Mouse (Mus musculus) erythroid progenitor cell, adult 5-6 weeks (primary cell): ENCODE results near the gene Bgn. TPM values are rescaled to one million over a fixed set of nuclear protein-coding genes. Genes with fewer than 3 reads are reported as not detected.
"Not testable (repeated sequence)": the region's sequence is repeated elsewhere in the genome, so short reads cannot be mapped to it uniquely, and the experiment has no call there.

ENCODE experiments used
- ATAC-seq: replicated peaks from 2 replicates; pipeline ENCODE4 v1.8.0; 2016; ENCODE audit warnings: moderate number of reproducible peaks, mild to moderate bottlenecking, moderate TSS enrichment, inconsistent platforms; ENCODE audit not compliant: poor library complexity, low FRiP score, severe bottlenecking
- total RNA-seq, 2 experiments: library from RNA; stranded (forward) in 1 of 2; stranded (reverse) in 1 of 2; fragments of 150-400 nt in 1 of 2; fragments of 186-747, 209-891 nt in 1 of 2; gene quantifications; 2 replicates each; pipeline versions ENCODE4 v1.2.3 to v1.2.4; 2015 to 2017; ENCODE audit warnings: low replicate concordance in 2 of 2

Gene Bgn
- total RNA-seq, 2 experiments from 2014 or later, result 1.8 to 28.9 TPM

DNA sequence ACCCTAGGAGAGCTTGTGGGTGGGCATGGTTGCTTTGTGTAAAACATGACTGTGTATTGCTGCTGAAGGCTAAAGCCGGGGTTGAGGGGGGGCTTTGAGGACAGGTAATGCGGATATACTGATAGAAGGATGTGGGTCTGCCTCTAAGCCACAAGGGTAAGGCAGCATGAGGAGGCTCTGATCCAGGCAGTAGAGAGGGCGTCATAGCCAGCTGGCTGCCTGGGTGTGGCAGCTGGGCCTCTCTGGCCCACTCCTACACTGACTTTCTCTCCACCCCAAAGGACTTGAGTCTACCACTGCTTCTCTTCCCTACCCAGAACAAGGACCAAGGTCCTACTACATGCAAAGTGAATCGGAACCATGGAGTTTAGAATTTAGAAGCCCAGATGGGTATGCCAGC lies 1.5 kb downstream of the Bgn start:
- ATAC-seq, result no peak

DNA sequence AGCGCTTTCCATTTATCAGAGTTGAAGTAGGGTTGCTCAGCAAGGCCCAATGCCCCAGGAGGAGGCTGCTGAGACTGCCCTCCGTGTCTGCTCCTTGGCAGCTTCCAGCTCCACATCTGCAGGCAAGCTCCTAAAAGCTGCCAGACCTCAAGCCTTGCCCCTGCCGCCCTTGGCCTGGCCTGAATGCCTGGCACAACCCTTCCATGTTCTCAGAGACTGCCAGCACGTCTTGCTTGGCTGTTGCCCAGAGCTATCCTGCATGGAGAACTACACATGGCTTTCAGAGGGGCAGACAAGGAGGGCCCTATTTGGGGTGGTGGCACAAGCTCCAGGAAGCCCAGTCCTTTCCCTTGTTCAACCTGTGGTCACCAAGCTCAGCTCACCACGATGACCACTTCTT lies 3.5 kb downstream of the Bgn start:
- ATAC-seq, result no peak

DNA sequence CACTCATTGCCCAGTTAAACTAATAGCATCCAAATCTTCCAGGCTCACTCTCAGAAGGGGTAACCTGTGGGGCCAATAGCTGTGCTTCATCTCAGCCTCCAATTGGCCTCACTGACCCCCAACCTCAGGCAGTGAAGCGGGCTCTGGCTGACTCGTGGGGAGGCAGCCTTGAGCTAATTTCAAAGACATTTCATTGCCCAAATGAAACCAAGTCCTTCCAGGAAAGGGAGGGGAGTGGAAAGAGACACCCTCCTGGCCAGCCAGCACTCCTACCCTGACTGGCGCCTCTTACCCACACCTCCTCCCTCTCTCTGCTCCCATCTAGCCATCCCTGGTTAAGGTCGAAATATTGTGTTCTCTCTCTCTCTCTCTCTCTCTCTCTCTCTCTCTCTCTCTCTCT lies 6.8 kb downstream of the Bgn start:
- no peak for ATAC-seq

DNA sequence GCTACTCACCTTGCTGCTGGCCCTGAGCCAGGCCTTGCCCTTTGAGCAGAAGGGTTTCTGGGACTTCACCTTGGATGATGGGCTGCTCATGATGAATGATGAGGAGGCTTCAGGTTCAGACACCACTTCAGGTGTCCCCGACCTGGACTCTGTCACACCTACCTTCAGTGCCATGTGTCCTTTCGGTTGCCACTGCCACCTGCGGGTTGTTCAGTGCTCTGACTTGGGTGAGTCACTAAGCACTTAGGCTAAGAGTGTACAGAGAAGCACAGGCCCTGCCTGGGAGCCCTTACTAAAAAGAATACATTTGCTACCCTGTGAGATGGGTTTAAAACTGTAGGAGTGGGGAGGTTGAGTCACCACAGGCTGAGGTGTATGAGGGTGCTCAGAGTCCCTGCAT lies 7.4 kb downstream of the Bgn start:
- ATAC-seq, result no peak

DNA sequence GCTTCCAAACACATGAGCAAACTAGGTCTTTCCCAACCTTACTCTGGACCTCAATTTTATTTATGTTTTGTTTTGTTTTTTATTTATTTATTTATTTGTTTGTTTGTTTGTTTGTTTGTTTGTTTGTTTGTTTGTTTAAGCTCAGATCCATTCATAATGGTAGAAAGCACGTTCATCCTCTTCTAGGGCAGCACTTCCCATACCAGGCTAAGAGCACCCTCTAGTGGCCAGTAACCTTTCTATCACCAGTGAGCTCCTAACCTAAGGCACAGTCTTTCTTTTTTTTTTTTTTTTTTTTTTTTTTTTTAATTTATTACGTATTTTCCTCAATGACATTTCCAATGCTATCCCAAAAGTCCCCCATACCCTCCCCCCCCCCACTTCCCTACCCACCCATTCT lies 10.2 kb downstream of the Bgn start:
- ATAC-seq, result not testable (repeated sequence)

DNA sequence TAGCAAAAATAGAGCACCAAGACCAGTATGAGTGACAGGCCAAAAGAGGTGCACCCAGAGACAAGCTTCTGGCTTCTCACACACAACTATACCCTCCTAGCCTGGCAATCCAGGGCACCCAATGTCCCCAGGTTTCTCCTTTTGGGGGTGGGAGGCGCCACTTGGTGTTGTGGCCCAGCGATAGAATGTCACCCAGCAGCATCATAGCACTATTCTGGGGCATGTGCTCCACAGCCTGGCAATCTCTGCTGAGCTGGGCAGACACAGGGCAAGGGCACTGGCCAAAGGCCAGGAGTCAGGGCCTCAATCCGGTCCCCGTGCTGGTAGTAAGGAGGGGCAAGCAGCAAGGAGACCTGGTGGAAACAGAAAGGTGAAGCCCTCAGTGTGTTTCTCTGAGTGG lies 13.3 kb downstream of the Bgn start:
- no peak for ATAC-seq

DNA sequence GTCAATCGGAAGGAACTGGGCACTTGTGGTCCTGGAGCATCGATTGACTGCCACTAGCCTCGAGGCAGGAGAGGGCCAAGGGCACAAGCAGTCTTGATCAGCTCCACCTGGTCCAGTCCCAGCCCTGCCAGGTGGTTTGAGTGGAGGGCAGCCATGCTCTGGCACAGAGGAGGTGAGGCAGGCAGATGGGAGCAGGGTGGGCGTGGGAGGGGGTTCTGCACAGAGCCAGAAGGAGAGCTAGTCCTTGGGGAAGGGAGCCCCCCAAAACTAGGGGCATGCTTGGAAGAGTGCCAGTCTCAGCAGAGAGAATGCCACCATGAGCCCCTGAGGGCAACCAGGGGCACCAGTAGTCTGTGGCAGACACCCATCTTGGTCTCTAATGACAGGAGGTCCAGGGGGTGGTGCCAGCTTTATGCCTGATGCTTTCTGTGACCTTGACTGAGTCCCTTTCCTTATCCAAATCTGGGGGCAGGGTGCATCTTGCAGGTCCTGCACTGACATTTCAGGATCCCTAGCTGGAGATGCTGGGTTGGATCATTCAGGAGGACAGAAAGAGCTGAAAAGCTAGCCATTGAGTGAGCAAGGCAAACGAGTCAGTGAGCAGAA lies 21.8 kb downstream of the Bgn start:
- ATAC-seq, result no peak

DNA sequence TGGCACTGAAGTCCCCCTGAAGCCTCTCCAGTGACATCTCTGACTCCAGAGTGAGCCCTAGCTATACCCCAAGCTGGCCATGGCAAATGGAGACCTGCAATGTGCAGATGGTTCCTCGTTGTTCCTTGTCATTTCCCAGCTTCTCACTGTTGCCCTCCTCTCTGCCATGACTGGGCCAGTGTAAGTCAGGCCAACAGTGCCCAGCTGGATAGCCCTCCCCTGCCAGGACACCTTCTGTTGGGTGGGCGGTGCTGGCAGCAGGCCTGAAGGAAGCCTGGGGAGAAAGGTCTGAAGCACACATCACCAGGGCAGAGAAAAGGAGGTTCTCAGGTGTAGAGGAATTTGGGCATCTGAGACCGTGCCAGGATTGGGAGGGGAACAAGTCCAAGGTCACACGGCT lies 23.2 kb downstream of the Bgn start:
- no peak for ATAC-seq

DNA sequence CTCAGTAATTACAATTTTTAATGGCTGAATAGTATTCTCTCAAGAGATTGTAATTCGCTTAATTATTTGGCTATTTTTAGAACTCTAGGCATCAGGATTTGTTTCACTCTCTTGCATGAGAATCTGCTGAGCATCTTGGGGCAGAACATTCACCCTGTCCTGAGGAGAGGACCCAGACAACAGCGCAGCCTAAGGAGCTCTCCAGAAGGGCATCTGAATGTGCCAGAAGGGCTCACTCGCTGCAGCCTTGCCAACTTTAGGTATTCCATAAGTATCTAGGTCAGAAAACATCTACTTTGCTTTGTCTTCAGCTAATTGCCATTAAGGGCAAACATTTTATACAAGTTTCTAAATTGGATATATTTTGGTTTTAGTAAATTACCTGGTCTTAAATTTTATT lies 25.8 kb downstream of the Bgn start:
- ATAC-seq, result no peak

DNA sequence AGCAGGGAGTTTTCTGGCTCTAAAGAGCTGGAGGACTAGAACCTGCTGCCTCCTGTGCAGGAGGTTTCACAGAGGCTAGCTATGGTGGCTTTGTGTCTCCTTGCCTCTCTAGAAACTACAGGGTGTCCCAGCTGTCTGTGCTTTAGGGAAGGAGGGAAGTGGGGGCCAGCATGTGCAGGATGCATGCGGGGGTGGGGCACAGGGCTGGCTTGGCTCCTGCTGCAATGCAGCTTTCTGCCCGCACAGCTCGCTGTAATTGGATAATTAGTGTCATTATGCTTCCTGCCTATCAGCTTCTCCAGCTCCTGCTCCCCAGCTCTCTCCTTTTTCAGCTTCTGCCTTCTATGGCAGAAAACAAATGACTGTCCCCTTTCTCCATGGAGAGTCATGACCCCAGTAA lies 29.5 kb downstream of the Bgn start:
- ATAC-seq, result no peak

DNA sequence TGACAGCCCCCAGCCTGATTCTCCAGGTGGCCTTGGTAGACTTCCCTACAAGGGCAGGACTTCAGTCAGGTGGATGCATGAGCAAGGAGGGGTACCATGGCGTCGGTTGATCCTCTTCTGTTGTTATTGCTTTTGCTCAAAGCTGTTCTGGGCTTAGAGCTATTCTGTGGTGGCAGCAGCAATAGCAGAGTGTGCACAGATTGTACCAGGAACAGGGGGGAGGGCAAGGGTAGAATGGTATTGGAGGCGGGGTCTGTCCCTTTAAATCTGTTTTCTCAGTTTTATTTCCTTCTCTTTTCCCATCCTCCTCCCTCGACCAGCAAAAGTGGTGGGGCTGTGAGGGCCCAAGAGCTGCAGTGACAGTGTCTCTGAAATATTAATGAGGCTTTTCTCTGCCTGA lies 33.2 kb downstream of the Bgn start:
- no peak for ATAC-seq

DNA sequence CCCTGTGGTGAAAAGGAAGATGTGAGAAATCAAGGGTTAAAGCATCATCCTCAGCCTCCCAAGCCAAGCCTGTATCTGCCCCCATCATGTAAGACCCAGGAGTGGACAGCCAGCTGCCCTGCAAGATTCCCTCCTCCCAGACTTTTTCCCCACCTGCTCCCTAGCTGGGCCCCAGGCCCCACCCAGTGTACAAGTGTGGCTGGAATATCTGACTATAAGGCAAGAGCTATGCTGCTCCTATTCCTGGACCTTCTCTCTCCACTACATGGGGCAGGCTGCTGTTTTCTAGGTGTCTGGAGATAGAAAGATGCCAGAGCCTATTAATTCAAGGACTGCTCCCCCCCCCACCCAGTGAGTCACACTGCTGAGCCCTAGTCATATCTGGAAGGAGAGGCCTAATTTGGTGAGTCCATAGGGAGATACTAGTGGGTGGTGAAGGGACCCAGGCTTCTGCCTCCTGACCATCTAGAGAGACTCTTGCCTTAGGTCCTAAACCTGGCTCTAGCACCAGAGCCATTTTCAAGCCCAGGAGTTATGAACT lies 33.7 kb downstream of the Bgn start:
- no peak for ATAC-seq

DNA sequence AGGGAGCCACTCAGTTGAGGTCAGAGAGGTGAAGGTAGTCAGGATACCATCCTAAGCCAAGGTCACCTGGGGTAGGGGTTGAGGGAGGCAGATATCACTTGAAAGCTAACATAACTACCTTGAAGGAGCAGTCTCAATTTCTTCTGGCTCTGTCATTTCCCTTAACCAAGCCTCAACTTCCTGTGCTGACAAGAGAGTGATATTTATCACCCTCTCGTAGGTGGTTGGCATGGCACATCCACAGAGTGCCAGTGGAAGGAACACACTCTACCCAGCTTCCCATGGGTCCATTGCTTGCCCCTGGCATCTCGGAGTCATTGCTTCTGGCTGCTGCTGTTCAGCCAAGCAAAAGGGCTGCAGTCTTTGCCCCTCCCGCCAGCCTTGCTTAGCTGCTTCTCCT lies 37.3 kb downstream of the Bgn start:
- no peak for ATAC-seq

DNA sequence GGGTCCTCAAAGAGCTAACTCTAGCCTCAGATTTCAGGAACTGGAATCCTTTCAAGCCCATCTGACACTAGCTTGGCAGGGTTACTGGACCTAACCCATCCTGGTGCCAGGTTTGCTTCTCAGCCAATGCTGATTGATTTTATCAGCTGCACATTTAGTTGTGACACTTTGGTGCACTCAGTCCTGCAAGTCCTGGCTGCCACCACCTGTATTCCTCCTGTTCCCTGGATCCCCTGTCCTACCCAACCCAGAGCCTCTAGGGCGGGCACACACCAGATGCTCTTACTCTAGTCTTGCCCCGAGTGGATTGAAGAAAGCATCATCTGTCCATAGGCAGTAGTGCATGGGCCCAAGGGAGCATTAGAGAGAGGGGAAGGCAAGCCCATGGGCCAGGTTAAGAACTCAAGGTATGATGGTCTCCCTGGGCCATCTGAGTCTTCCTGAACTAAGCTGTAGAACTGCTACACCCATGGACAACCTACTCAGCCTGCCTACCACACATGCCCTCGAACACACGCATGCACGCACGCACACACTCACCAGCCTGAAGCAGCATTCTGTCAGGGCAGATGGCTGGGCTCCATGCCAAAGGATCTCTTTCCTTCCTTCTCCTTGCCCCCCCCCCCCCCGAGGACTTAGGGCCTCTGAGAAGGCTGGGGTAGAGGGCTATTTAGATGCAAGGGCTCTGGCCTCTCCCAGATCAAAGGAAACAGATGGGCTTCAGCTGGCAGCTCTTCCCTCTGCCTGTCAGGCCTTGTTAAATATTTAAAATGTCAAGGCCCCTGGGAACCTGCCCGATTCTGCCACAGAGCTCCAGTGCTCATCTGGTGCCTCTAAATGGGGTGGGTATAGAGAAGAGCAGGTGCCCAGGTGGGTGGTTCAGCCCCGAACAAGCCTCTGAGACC lies 41.2 kb downstream of the Bgn start:
- ATAC-seq, result no peak

DNA sequence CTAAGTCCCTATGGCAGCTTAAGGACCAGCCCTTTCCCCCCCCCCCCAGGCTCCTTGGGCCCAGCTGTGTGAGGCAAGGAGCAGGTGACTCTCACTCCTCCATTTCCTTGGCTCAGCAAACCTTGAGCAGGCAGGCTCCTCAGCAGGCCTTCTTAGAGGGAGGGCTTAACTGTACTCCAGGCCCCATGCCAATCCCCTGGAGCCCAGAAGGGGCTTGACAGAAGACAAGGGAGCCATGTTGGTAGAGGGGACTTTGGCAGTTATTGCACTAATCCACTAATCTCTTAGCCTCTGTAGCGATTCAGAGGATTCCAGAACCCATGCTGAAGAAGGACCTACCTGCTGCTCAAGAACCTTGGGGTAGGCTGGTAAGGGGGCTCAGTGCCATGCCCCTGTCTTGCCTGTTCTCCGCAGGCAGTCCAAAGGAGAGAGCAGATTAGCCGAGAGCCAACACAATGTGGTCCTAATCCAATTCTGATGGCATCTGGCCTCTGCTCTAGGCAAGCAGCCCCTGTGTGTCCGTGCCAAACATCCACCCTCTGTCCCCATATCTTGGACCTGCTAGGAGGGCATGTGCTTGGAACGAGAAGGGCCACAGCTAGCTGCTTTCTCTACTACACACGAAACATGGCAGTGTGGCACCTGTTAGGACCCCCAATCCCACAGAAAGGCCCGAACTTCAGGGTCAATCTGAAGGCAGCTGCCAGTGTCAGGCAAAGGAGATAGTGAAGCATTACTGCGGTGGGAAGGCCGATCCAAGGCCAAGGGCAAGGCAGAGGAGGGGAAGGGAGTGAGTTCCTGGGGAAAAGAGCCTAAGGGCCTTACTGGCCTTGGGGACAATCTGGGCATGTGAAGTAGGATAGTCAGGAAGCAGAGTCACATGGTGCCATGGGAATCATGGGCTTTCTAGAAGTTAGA lies 42.1 kb downstream of the Bgn start:
- no peak for ATAC-seq

DNA sequence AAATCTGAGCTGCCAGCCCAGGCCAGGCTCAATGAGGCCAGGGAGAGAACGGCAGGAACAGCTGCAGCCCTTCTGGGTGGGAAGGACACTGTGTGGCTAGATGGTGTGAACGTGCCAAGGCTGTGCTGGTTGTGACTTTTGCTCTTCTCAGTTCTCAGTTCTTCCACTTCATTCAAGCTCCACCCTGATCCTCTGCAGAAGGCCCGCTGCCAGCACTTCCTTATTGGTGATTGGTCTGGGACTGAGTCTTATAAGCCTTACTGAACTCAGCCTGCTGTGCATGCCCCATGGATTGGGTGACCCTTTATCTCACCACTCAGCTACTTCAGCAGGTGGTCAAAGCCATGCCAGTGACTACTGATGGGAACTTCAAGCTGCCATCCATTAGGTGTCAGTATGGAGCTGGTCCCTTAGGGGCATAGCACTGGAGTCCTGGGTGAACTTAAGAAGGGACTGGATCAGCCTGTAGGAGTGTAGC lies 43.0 kb downstream of the Bgn start:
- ATAC-seq, result no peak

DNA sequence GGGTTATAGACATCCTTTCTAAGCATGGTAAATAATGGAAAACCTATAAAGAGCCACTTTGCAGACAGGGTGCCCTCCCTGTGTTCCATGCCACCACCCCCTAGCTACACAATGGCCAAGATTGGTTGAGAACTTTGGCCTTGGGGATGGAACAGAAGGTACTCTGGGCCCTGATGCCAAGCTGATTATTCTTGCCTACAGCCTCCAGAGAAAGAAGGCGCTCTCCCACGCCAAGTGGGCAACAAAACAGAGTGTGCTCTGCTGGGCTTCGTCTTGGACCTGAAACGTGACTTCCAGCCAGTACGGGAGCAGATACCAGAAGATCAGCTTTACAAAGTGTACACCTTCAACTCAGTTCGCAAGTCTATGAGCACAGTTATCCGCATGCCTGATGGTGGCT lies 54.5 kb downstream of the Bgn start:
- ATAC-seq, result no peak

DNA sequence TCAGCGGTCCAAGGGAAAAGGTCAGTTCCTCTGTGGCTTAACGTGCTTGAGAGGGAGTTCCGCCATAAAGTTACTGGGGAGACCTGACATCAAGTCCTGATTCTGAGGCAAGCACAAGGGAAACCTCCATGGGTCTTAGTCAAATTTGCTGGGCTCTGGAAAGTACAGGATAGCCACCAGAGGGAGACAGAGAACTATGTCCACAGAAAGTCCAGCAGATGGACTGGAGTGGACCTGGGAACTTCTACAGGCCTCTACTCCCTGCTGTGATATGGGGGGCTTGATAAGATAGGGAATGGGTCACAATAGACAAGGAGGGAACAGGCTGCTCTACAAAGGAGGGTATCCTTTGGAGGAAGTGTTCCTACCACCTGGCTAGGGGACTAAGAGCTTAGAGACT lies 59.9 kb downstream of the Bgn start:
- no peak for ATAC-seq
